Mouse (Mus musculus) thymus, adult 2 months (tissue): Measurements from ENCODE around the gene Cyp2e1.

Experiments used
- CTCF ChIP-seq: fragments of 200-500 bp; IDR thresholded peaks from 2 replicates; pipeline ENCODE4 v1.5.1; 2012; ENCODE audit warnings: mild to moderate bottlenecking, control low read depth, low read length, moderate library complexity, borderline replicate concordance; ENCODE audit not compliant: control insufficient read depth, poor library complexity, insufficient read depth; ENCODE audit errors: extremely low read depth
- POLR2A ChIP-seq: fragments of 200-500 bp; IDR thresholded peaks from 2 replicates; pipeline ENCODE4 v1.6.1; 2012; ENCODE audit warnings: mild to moderate bottlenecking, low read length, control low read depth, moderate library complexity; ENCODE audit not compliant: control insufficient read depth, poor library complexity, insufficient read depth; ENCODE audit errors: extremely low read depth

- TF ChIP-seq CTCF, result no peak
- TF ChIP-seq POLR2A, result no peak
These were observed 17.0 kb downstream of the Cyp2e1 start for GRCm38 (mm10) chr7:140780548-140780947.
